Mouse (Mus musculus) spleen, adult 18-20 months (tissue): ENCODE data around the gene Olfr159.

ENCODE experiments used
- DNase-seq, 2 experiments: peaks; one replicate each; pipeline ENCODE4 v3.0.0; 2022; ENCODE audit warnings: mixed read lengths in 2 of 2

Olfr159 gene

GRCm38 (mm10) chr4:43729126-43729525 is 41.7 kb downstream of the Olfr159 start:
- no peak for DNase-seq

- DNase-seq: no peak
Observed at GRCm38 (mm10) chr4:43728576-43728954, 42.2 kb downstream of the Olfr159 start.

GRCm38 (mm10) chr4:43727718-43728575 is 42.9 kb downstream of the Olfr159 start:
- DNase-seq: no peak

GRCm38 (mm10) chr4:43726995-43727394 is 43.8 kb downstream of the Olfr159 start, which contains the start of gene Hrct1:
Gene Hrct1 (plus strand): TSS chr4:43727188.
- no peak for DNase-seq

GRCm38 (mm10) chr4:43726228-43726993 is 44.4 kb downstream of the Olfr159 start:
- DNase-seq: no peak

- peak in 1 of 2 experiments; percentile 18 for DNase-seq
Observed at GRCm38 (mm10) chr4:43724764-43725163, 46.0 kb downstream of the Olfr159 start.

GRCm38 (mm10) chr4:43722191-43722590 is 48.6 kb downstream of the Olfr159 start:
- DNase-seq: no peak

- no peak for DNase-seq
Observed at GRCm38 (mm10) chr4:43720491-43721228, 50.1 kb downstream of the Olfr159 start.
